Mouse (Mus musculus) adrenal gland (tissue): ENCODE data around the gene Zfp800.

Source experiments
- intact Hi-C: fragments of 180-260 bp; cut with DNase I; formaldehyde crosslinking; loops from one replicate; pipeline ENCODE4 v1.15.1; 2025

Gene Zfp800

DNA sequence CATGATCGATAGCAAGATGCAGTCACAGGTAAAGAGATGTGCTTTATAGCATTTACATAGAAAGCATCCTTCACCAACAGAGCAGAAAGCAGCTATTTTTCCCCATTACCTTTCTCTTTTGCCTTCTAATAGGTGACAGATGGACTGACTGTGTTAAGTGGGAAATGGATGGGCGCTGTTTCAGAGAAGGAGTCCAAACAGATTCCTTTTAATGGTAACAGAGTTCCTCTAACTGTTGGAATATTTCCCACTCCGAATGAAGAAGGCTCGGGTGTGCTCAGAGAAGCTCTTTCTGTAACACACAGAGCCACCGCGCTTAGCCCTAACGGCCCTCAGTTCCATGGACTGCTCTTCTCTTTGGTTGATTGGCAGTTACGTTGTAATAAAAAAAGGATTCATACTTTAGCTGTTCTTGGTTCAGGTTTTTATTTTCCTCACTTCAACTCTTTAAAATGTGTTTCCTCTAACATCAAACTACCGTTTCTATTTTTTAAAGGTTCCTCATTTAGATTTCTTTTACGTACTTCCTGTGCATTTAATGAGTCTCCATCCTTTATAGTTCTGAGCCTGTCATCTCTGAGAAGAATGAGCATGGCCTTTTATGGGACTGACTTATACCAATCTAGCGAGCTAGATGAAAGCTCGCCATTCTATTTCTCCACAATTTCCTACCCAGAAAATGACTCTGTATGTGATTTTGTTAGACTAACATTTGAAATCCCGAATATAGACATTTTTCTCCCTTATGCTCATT lies 78.8 kb downstream of the Zfp800 start:
- intact Hi-C loops: no loop called here

DNA sequence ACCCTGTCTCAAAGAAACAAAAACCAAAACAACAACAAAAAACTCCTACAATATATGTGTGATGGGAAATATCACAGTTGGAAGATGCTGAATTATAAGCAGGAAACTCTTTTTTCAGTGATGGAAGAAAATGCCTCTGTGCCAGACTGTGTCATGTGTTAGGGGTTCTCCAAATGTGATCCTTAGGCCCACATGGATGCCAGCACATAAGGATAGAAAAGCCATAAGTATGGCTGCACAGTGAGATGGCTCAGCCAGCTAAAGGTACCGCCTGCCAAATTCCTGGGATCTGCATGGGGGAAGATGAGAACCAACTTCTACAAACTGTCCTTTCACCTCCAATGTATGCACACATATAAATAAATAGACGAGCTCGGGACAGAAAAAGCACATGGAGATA lies 82.6 kb downstream of the Zfp800 start:
- intact Hi-C loops: no loop called here

DNA sequence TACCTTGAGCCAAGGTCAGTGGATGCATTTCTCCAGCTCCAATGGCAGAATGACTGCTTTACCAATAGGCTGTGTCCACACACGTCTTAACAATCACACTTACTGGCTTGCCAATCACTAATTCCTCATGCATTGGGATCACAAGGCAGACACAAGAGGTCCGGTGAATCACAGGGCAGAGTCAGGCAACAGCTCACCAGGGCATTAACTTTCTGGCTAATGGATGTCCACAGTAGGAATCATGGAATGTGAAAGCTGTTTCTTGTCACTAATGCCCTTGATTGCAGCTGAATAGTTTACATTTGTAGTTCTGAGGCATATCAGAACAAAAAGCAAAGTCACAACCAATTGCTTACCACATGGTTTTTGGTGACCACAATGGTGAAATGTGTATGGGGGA lies 85.7 kb downstream of the Zfp800 start:
- intact Hi-C loops: no loop called here

DNA sequence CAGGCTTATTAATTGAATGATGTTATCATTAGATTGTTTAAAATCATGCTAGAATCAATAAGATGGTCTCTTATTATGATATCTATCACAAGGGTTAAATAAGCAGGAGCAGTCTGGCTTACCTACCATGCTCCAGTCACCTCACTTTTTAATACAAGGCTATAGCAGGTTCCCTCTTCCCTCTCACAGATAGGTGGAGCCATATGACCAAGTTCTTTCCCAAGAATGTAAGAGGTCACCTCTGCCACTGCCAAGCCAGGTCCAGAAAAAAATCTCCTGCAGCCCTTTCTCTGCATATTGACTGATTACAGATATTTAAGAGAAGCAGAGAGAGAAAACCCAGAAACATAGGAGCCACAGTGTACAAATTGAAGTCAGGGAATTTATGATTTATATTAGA lies 88.1 kb downstream of the Zfp800 start:
- intact Hi-C loops: no loop called here

DNA sequence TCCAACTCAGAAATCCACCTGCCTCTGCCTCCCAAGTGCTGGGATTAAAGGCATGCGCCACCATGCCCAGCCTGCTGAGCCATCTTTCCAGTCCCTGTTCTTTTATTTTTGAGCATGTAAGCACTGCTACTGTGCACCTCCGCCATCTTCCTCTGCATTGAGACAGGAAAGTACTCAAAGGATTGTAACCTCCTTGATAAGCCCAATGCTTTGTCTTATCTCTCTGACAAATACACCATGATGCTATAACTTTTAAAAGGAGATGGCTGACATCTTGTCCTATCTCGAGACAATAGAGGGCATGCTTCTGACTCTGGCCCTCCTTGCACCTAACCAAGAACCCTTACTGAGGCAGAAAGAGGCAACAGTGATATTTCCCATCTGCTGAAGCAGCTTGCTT lies 88.9 kb downstream of the Zfp800 start:
- intact Hi-C loops: no loop called here

DNA sequence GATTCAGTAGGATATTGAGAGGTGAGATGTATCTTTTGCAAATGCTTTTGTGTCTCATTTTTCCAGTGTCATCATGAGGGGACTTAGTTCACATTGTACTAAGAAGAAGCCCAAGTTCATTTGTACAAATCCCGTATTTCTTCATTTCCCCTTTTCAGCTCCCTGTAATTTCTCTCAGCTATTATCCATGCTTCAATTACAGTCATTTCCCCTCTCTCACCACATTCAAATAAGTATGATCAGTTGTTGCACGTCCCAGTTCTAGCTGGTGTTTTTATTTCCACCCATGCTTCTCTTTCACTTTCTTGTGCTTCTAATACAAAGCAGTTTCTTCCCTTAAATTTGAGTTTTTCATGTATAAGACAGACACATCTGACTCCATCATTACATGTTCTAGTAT lies 91.1 kb downstream of the Zfp800 start:
- intact Hi-C loops: no loop called here

DNA sequence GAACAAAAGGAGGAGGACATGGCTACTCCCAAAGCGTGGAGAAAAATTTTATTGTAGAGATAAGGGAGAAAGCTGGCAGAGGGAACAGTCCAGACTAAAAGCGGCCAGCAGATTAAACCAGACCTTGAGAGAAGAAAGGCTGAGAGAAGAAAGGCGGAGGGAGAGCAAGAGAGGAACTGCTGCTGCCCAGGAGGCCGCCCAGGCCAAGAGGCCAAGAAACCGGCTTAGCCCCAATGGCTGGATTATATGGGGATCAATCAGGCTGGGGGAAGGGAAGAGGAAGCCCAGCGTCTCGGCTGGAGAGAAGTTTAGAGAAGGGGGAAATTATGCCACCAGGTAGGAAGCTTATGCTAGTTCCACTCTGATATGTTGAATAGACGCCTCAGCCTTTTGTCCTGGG lies 101.5 kb downstream of the Zfp800 start:
- intact Hi-C loops: no loop called here

DNA sequence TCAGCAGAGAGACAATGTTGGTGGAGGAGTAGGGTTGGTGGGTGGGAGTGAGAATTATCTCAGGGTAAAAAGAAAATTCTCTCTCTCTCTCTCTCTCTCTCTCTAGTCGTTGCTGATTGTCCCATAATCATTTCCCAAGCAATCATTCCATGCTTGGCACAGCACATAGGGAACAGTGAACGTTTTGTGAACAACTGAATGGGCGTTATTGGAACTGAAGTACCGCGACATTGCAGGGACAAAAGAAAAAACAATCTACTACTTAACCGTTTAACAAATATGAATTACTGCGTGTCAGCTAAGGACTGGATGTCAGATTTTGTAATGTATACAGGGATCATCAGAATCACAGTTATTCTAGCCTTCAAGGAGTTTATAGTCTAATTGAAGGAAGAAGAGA lies 102.2 kb downstream of the Zfp800 start:
- intact Hi-C loops: no loop called here

DNA sequence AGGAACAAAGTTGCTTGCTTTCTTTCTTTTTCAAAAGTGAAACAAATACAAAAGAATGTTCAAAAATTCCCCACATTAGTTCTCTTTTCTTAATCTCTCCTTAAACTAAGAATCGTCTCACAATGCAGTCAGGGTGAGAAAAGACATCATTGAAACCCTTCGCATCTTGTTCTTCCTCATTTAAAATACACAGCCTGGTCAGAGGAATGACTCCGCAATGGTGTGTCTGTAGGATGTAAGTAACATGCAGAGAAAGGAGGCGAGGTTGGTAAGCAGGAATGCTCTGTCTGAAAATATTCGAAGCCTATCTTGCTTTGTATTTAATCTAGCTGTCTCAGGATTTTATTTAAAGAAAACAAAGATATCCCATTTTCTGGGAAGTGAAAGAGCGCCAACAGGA lies 105.0 kb downstream of the Zfp800 start:
- intact Hi-C loops: no loop called here

DNA sequence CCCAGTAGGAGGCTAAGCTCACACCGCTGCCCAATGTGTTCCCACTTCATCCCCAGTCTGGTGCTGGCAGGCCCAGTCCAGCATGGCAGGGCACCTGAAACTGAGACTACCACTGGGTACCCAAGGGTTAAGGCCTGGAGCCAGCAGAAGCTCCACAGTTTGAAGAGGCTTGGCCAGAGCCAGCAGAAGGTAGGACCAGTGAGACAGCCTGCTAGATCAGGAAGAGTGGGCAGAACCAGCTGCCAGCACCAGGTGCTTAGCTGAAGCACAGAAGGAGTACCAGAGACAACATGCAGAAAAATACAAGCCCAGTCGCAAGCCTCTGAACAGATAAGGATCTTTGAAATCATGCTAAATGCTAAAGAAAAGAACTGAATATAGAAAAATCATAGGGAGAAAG lies 117.9 kb downstream of the Zfp800 start:
- intact Hi-C loops: no loop called here

DNA sequence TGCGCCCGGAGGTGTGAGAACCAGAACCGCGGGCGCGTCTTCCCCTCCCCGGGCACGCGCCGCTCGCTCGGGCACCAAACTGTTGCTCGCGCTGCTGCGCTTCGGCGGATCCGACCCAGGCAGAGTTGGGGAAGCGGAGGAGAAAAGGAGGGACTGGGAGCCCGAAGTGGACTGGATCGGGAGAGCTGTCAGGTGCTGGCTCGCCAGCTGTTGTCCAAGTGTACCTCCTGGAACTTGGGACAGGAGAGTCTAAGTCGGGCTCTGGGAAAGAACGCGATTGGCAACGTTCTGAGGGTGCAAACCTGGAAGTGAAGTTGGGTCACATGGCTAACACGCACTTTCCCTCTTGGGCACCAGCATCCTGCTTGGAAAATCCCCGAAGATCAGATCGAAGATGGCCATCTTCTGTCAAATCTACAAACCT lies 135.6 kb downstream of the Zfp800 start:
- intact Hi-C loops: loop anchor here (5.0 to 10.0 kb wide), 2 partner anchors 160 to 213 kb away; partner anchors contain the start of genes Arf5 and Snd1

DNA sequence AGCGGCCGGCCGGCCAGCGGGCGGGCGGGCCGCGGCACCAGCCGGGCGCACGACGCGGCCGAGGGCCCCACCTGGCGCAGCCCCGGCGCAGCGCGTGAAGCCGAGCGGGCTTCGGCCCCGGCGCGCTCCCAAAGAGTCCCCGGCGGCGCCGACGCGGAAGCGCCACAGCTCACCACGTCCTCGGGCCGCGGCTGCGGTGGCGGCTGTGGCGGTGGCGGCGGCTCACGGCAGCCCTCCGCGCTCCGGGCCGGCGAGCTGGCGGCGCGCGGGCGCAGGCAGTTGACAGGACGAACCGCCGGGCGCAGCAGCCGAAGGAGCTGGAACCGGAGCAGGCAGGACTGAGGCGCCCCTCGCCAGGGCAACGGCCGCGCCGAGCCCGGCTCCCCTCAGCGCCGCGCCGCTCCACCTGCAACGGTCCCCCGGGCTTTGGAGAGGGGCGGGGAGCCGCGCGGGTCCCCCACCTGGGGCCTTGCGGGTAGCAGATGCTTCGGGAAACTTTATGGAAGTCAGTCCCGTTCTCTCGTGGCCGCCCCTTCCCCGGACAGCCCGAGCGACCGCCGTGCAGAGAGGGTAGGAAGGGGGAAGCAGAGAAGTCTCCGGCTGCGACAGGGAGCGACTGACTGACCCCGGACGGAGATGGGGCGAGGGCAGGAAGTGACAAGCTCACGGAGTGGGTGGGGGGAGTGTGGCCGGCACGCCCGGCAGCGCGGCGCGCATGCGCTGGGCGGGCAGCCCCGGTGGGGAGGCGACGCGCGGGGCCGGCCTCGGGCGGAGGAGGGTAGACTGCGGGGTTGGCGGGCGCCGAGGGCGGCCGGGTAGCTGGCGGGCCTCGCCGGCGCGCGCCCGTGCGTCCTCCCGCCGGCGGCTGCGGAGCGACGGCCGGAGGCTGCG lies 136.3 kb downstream of the Zfp800 start:
- intact Hi-C loops: loop anchor here (5.0 to 10.0 kb wide), 2 partner anchors 161 to 213 kb away; partner anchors contain the start of genes Arf5 and Snd1

DNA sequence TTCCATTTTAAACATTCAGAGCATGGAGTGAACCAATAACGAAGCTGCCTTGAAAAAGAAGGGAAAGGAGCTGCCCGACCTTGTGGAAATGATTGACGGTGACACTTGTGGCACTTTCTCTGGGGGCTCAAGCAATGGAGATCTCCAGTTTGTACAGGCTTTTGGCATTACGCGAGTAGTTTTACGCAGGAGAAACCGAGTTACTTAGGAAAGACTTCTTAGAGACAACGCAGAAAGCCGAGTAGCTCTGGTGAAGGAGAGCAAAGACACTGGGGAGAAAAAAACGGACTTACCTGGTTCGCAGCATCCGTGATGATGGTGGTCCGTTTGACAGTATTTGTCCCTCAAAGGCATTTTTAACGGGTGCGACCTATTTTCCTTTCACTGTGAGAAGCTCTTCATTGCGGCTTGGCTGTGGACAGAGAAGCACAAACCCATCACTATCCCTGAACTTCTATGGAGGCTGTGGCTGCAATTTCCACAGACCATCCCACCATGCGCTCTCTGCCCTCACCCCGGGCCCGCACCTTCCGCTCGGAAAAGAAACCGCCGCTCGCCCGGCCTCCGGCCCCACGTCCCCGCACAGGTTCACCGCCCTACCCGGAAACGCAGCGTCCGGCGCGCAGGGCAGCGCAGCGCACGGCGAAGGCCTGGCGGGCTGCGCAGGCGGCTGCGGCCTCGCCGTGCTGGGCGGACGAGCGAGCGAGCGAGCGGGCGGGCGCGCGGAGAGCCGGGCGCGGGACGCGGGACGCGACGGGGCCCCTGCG lies 137.2 kb downstream of the Zfp800 start:
- intact Hi-C loops: loop anchor here (5.0 to 10.0 kb wide), 2 partner anchors 162 to 214 kb away; partner anchors contain the start of genes Arf5 and Snd1

DNA sequence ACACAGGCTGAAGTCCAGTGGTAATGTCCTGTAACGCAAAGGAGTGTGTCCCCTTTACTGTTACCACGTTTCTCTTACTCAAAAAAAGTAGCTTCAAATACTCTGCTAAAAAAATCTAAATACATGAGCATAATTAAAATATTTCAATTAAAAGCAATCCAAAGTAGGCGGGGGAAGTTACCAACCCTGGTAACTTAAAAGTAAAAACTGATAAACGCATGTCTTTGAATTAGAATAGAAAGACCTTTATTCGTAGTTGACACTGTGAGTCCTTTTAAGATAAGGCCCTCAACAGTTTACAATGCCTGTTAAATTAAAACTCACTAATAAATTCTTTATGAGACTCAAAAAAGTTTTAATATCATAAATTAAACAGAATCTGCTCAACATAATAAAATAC lies 138.1 kb downstream of the Zfp800 start:
- intact Hi-C loops: loop anchor here (5.0 to 10.0 kb wide), 2 partner anchors 163 to 215 kb away; partner anchors contain the start of genes Arf5 and Snd1

DNA sequence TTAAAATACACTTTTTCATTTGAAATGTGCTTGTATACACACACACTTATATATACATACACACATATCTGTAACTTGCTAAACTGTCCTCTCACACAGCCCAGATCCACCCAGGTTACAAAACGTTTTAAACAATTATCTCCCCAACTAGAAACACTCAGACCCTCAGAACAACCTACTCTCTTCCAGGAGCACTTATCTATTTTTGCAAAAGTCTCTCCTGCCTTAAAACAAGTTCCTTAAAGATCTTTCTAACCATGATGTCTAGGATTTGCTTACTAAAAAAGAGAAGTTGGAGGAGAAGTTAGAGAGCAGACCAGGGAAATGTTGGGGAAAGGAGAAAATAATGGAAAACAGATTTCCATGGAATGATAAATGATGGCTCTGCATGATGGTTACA lies 139.4 kb downstream of the Zfp800 start:
- intact Hi-C loops: no loop called here

DNA sequence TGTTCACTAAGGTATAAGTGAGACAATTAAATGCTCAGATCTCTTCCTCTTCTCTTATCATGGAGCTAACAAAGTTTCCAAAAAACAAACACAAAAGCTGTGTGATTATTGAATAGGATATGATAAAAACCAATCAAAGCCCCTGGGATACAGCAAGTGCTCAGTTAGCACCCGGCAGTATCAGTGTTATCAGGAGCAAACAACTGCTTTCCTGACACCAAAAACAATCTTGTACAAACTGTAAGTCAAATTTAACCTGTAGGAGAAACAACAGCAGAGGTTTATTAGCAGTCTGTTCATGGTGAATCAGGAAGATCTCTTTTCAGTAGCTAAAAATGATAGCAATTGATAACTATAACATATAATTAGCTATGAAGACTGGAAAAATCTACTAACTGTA lies 140.0 kb downstream of the Zfp800 start:
- intact Hi-C loops: no loop called here

DNA sequence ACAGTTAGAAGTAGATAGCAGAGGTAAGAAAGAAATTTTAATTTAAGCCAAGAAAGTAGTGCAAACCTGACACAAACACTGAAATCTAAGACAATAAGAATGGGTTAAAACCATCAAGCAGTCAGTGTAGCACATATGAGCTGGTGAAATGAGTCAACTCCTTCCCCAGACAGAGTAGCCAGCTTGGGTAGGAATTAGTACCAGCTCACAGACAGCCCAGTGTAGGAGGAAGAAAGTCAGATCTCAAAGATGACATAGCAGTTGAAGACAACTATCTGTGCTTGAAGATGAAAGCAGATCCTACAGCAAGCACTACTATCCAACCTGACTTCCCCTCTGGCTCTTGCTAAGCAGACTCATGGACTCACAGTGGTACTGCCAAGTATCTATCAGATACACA lies 145.0 kb downstream of the Zfp800 start:
- intact Hi-C loops: no loop called here

DNA sequence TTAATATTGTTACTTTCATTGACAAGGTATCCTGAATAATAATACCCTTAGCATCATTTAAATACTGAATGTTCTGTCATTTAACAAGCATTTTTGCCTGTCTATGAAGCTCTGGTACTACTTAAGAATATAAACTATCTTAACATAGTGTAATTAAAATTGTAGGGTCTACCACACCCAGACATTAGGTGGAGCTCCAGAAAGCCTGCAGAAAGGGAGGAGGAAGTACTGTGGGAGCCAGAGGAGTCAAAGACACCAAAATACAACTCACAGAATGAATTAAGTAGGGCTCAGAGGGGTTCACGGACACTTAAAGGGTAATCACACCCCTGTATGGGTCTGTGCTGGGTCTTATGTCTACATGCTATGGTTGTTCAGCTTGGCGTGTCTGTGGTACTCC lies 149.6 kb downstream of the Zfp800 start:
- intact Hi-C loops: no loop called here

DNA sequence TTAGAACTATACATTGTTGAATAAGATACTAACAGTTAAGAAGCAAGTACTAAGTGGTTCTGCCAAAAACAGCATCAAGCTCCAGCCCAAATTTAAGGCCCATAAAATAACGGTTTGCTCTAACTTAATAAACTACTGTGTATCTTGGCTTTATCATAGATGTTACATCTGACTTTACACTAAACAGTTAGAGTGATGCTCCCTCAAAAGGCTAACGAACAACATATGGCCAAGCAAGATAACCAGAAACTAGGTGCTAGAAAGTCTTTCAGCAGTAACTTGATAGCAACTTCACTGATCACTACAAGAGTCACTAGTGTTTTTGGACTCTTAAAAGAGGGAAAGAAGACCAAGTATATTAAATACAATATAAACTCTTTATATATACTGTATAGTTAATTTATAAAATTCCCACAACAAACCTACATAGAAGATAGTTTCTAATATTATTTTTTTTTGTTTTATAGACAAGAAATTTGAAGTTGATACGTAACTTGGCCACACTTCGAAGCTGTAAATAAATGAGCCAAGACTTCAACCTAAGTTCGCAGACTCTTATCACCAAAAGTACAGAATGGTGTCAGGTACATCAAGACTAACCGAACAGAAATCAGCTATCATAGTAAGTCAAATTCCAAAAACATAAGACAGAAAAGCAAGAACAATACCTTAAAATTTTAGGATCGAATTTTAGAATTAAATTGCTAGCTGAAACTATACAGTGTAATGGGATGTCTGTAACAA lies 165.0 kb downstream of the Zfp800 start:
- intact Hi-C loops: no loop called here

DNA sequence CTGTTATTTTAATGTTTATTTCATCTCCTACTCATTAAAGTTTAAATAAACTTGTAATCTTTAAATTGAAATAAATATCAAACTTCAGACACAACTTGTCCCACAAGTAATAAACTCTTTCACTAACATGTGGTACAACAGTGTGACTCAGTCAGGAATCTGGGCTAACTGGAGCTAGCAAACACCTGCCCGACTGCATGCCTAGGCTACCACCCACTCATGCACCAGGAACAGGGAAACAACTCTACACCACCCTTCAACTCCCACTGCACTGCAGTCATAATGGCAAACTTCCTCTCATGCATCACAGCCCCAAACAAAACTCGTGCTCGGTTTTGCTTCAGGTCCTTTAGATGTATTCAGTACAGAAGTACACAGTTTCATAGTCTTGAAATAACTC lies 169.7 kb downstream of the Zfp800 start:
- intact Hi-C loops: no loop called here

DNA sequence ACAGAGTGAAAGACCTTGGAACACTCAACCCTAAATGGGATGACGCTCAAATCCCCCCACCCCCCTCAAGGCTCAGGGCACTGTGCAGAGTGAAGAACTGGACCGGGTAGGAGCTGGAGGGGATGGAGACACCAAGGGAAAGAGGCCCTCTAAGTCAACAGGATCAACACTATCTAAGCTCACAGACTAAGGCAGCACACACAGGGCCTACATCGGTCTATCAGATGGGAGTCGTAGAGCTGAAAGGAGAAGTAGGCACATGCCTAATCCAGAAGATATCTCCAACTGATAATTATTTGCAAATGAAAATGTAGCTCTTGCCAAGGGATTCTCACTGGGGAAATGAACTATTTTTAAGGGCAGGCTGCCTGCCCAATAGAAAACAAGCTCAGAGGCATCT lies 176.8 kb downstream of the Zfp800 start:
- intact Hi-C loops: no loop called here
